Mouse (Mus musculus) A20 (cell line): ENCODE data around the gene Gcnt2.
"Not testable (repeated sequence)": the region's sequence is repeated elsewhere in the genome, so short reads cannot be mapped to it uniquely, and the experiment has no call there.

Experiments
- DNase-seq: peaks from one replicate; pipeline ENCODE4 v3.0.0-alpha.2; 2011; ENCODE audit warnings: low read depth, low spot score

Gene Gcnt2

GRCm38 (mm10) chr13:40943066-40943465, 83.5 kb downstream of the Gcnt2 start:
- DNase-seq = no peak

- no peak for DNase-seq
These were observed 84.4 kb downstream of the Gcnt2 start for GRCm38 (mm10) chr13:40943936-40944335.

- DNase-seq = no peak
These were observed 84.8 kb downstream of the Gcnt2 start for GRCm38 (mm10) chr13:40944346-40944745.

GRCm38 (mm10) chr13:40946513-40946912, 87.0 kb downstream of the Gcnt2 start:
- no peak for DNase-seq

DNA sequence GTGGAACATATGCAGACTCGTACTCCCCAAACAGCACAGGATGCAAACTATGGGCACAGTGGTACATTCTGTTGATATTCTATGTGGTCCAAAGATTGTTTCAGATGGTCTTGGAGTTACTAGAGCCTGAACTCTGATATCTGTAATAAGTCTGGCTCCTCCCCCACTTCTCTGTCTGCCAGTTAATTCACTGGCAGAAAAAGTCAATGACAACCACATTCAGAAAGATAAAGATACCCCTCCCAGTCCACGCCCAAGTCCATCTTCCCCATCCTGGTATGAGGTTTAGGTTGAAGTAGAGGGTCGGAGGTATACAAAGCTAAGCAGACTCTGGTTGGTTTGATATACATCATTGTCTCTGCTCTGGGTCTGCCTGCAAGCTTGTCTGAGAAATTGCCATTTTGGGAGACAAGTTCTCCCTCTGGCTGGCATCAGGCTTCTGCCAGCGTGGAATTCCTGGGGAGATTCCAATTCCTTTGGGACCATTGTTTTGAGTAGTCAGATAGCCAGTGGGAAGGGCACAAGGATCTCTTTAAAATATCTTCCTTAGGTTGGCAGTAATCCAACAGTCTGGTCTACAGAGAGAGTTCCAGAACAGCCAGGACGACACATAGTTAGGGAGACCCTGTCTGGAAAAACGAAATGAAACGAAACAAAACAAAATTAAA, 88.1 kb downstream of the Gcnt2 start:
- no peak for DNase-seq

- DNase-seq = no peak
These were observed 91.9 kb downstream of the Gcnt2 start for GRCm38 (mm10) chr13:40951386-40951976.

DNA sequence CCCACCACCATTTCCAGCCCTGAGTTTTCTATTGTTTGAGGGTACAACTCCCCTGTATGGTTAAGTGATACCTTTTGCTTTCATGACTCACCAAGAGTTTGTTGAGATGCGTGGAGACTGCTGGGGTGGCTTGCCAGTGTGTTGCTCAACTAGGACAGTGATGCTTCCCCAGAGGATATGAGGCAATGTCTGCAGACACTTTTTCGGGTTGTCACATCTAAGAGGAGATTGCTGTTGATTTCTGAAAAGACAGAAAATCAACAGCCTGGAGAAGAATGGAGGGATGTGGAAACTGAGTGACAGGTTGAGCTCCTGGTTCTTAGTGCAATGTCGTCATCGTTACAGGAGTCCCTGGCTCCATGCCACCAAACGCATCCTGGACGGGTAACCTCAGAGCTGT, 93.7 kb downstream of the Gcnt2 start:
- no peak for DNase-seq

DNA sequence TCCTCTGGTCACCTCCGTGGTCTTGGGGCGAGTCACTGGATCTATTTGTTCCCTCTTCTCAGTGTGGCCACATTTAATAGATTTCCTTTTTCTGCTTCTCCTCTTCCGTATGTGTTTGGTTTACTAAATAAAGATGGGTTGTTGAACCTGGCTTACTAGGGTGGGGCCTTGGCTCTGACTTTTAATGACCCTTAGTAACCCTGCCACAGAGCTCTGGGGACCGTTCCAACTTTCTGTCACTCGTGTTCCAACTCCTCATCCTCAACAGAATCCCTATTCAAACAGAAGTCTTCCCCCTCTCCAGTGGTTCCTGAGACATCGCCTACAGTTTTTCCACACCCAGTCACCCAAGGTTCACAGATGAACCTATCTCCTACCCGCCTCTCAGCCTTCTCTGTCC, 96.2 kb downstream of the Gcnt2 start:
- no peak for DNase-seq

DNA sequence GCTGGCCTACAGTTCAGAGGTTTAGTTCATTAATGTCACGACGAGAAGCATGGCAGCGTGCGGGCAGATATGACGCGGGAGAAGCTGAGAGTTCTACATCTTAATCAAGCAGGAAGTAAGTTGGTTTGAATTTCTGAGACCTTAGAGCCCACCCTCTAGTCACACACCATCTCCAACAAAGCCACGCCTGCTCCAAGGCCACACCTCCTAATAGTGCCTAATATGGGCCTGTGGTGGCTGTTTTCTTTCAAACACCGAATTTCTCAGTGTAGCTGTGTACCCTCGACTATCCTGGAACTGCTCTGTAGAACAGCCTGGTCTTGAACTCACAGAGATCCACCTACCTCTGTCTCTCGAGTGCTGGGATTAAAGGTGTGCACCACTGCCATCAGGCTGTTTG, 108.1 kb downstream of the Gcnt2 start:
- DNase-seq = no peak

DNA sequence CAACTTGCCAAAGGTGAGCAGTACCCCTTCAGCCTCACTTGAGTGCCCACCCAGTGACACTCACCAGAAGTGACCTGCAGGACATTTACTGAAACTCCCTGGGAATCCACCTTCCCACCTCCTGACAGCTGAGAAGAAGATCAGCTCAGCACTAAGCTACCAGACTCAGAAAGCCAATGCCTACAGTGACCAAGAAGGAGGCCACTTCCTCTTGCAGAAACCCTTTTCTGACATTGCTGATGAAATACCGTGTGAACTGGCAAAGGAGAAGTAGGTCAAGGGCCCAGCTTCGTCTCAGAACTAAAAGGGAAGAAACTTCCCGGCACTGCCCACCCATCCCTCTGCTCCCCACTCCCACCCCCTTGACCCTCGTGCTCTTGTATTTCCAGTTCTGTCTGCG, 109.0 kb downstream of the Gcnt2 start:
- DNase-seq = peak; percentile 19

GRCm38 (mm10) chr13:40969761-40970390, 110.3 kb downstream of the Gcnt2 start:
- no peak for DNase-seq

DNA sequence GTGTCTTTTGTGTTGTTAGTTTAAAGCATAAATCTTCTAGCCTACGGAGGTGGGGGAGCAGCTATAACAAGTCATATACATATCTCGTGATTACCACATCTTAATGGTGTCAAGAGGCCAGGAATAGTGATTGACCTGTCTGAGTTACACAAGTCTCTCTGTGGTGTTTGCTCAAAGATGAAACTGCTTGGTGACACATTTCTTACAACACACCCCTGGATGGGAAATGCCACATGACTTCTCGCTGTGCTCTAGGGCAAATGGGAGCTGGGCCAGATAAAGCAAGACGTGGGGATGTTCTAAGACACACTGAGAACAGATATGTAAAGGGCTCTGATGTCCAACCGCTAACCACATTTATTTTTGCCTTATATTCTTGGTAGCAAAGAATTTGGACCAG, 111.7 kb downstream of the Gcnt2 start:
- DNase-seq = no peak

GRCm38 (mm10) chr13:40971831-40972230, 112.3 kb downstream of the Gcnt2 start:
- DNase-seq = no peak

GRCm38 (mm10) chr13:40972976-40973375, 113.4 kb downstream of the Gcnt2 start:
- DNase-seq = no peak

GRCm38 (mm10) chr13:40977609-40978008, 118.1 kb downstream of the Gcnt2 start:
- DNase-seq = peak; percentile 61

DNA sequence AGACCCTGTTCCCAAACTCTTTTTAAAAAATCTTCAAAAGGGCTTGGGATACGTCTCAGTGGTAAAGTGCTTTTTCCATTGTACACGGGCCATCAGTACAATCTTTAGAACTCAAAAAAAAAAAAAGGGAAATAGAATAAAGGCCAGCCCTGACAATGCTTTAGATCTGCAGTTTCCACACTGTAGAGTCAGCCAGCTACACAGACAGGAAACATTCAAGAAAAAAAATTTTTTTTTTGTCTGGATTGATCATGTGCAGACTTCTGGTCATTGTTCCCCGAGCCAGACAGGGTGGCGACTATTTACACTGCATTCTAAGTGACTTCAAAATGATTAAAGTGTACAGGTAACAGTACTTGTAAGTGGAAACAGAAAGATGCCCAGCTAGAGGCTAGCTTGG, 119.1 kb downstream of the Gcnt2 start:
- DNase-seq = no peak

GRCm38 (mm10) chr13:40979321-40979720, 119.8 kb downstream of the Gcnt2 start:
- DNase-seq = no peak

DNA sequence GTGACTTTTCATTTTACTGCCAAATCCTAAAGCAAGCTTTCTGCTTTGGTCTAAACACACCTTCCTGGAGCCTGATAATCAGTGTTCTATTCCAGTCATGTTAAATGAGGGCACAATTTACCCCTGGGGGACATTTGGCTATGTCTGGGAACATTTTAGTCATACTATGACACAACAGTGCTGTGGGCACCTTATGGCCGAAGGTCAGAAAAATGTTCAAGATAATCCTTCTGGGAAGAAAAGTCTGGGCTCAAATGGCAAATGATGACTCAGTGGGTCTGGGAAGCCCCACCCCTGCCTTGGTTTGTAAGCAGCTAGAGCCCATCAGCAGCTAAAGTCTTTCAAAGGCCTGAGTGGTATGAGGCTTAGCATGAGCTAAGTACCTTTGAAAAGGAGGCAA, 123.2 kb downstream of the Gcnt2 start:
- no peak for DNase-seq

GRCm38 (mm10) chr13:40986081-40986480, 126.5 kb downstream of the Gcnt2 start:
- DNase-seq = no peak

GRCm38 (mm10) chr13:40987608-40988303, 128.2 kb downstream of the Gcnt2 start:
- DNase-seq = not testable (repeated sequence)

DNA sequence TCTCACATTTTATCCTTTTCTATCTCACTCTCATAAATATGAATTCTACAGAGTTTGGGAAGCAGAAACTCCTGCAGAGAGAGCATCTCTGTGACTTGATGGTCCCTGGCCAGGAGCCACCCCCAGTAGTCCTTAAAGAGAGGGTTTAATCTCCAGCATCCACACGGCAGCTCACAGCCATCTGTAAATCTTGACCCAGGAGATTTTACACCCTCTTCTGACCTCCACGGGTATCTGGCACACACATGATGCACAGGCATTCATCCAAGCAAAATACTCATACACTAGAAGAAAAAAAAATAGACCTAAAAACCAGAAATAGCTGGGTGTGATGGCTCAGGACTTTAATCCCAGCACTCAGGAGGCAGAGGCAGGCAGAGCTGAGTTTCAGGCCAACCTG, 128.9 kb downstream of the Gcnt2 start:
- DNase-seq = no peak

GRCm38 (mm10) chr13:40994487-40995263, 135.1 kb downstream of the Gcnt2 start:
- DNase-seq = no peak
